Mouse (Mus musculus): ENCODE data around the gene Armc5.

Gene Armc5

DNA sequence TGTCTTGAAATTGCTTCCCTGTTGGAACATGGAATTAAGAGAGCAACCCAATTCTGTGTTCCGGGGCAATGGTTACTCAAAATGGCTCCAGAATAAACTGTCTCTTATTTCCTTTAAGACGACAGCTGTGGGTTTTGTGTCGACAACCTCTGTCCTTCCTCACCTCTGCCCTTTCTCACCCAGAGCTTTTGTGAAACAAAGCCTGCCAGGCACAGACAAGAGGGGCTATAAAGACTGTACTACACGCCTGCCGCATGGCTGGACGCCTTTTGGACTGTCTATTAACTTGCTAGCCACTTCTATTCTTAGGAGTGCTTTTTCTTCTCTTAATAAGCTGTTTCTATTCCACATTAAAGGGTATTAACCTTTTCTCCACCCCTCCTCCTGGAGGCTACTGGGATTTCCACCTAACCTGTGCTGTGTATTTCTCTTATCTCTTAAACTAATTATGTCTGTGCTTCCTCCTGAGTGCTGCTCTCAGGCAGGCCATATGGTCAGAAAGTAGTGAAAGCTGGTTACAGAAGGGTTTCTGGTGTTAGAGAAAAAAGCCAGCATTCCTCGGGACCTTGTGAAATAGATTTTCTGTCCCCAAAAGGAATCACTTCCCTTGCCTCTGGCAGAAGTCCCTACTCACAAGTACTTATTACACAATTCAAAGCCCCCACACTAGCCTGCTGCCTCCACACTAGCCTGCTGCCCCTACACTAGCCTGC lies 45.5 kb downstream of the Armc5 start:
- in situ Hi-C loops (cut with MboI; ENCODE audit: low sequenced_read_pairs) = no loop called here

DNA sequence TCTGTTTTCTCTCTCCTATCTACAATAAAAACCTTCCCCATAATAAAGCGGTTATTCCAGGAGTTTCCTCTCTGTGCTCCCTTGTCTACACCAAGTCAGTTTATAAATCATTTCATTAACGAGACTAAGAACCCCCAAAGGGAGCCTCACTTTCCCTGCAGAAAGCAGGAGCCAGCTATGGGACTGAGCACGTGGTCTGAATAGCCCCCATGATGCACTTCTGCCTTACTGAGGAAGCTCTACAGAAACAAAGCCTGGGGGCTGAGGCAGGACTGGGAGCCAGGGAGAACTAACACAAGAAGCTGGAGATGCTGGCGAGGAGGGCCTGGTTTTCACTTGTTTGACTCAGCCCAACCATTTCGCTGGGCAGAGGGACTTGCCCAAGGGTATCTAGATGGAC lies 46.9 kb downstream of the Armc5 start:
- in situ Hi-C loops (cut with MboI; ENCODE audit: low sequenced_read_pairs) = no loop called here

GRCm38 (mm10) chr7:128285060-128285459 lies 47.9 kb downstream of the Armc5 start:
- in situ Hi-C loops (cut with MboI; ENCODE audit: low sequenced_read_pairs) = no loop called here

- in situ Hi-C loops (cut with MboI; ENCODE audit: low sequenced_read_pairs) = no loop called here
Measured at GRCm38 (mm10) chr7:128288923-128289544, 51.9 kb downstream of the Armc5 start.
